Mouse (Mus musculus) heart, embryonic 14.5 days (tissue): Measurements from ENCODE around the gene Bpifc. TPM values are rescaled to one million over a fixed set of nuclear protein-coding genes. Genes with fewer than 3 reads are reported as not detected.

Experiments used
- ATAC-seq: fragments of 200-750 bp; cut with Nextera tagmentation; 2 replicates; pipeline ENCODE4 v1.8.0; 2017; ENCODE audit warnings: low read depth, moderate TSS enrichment; ENCODE audit not compliant: insufficient number of reproducible peaks, insufficient read depth, low FRiP score
- H3K27ac ChIP-seq, 2 experiments: fragments of 200-500 bp in 1 of 2; fragments of 300-500 bp in 1 of 2; sonication (generic) in 1 of 2; replicated peaks in 1 of 2; 2 replicates each; pipeline ENCODE4 v1.5.1; 2012 to 2014; ENCODE audit warnings: low read depth in 2 of 2, low read length in 2 of 2, control low read depth in 1 of 2, mild to moderate bottlenecking in 1 of 2, mixed read lengths in 1 of 2; ENCODE audit not compliant: control insufficient read depth in 1 of 2, insufficient read depth in 1 of 2
- H3K27me3 ChIP-seq: fragments of 300-500 bp; sonication (generic); 2 replicates; pipeline ENCODE4 v1.6.1; 2014; ENCODE audit warnings: mild to moderate bottlenecking, low read length, control low read depth; ENCODE audit not compliant: control insufficient read depth, insufficient read depth
- H3K36me3 ChIP-seq: fragments of 300-500 bp; sonication (generic); 2 replicates; pipeline ENCODE4 v1.6.1; 2014; ENCODE audit warnings: mild to moderate bottlenecking, control low read depth, low read length, mixed read lengths; ENCODE audit not compliant: control insufficient read depth, insufficient read depth
- H3K4me1 ChIP-seq, 2 experiments: fragments of 200-500 bp in 1 of 2; fragments of 300-500 bp in 1 of 2; sonication (generic) in 1 of 2; 2 replicates each; pipeline ENCODE4 v1.6.1; 2012 to 2014; ENCODE audit warnings: low read length in 2 of 2, control low read depth in 1 of 2, mixed read lengths in 1 of 2; ENCODE audit not compliant: control insufficient read depth in 2 of 2, insufficient read depth in 2 of 2
- H3K4me2 ChIP-seq: fragments of 300-500 bp; sonication (generic); 2 replicates; pipeline ENCODE4 v1.6.1; 2014; ENCODE audit warnings: mild to moderate bottlenecking, low read length
- H3K4me3 ChIP-seq, 2 experiments: fragments of 200-500 bp in 1 of 2; fragments of 300-500 bp in 1 of 2; sonication (generic) in 1 of 2; 2 replicates each; pipeline ENCODE4 v1.5.1; 2012 to 2014; ENCODE audit warnings: low read length in 2 of 2, mild to moderate bottlenecking in 2 of 2, control low read depth in 1 of 2, low read depth in 1 of 2, moderate library complexity in 1 of 2; ENCODE audit not compliant: control insufficient read depth in 1 of 2, insufficient read depth in 1 of 2
- H3K9ac ChIP-seq: fragments of 300-500 bp; sonication (generic); 2 replicates; pipeline ENCODE4 v1.6.1; 2014; ENCODE audit warnings: mild to moderate bottlenecking, low read length
- H3K9me3 ChIP-seq: fragments of 300-500 bp; sonication (generic); 2 replicates; pipeline ENCODE4 v1.6.1; 2016; ENCODE audit warnings: low read length, control low read depth; ENCODE audit not compliant: control insufficient read depth
- WGBS: fragments of 180-500 bp; shearing (Covaris S2); extraction: QIAGEN DNeasy Blood & Tissue Kit; methylation state at CpG from one replicate; pipeline ENCODE4 v1.1.7; 2014; 5-methylcytosine and 5-hydroxymethylcytosine counted together
- polyA plus RNA-seq: library from polyadenylated mRNA; unstranded; fragments of >200 nt; fragmentation: Nextera tagmentation; extraction: Ambion mirVana; gene quantifications from 2 replicates; pipeline ENCODE4 v1.2.1, GENCODE M21; 2014

The Bpifc gene
- polyA plus RNA-seq, 1 experiment from 2014 or later: not detected

GRCm38 (mm10) chr10:85992412-85992811, 19.3 kb downstream of the Bpifc start:
- Histone ChIP-seq H3K4me2 (no peak overlapping the region), H3K9ac (no peak overlapping the region), H3K36me3 (no peaks in the 10 kb centered on the region), H3K4me1 (no peaks in the 10 kb centered on the region), H3K27ac (no peak overlapping the region), H3K4me3 (no peak overlapping the region), H3K9me3 (no peaks in the 10 kb centered on the region), H3K27me3 (no peaks in the 10 kb centered on the region)
- no peak for ATAC-seq
- 78% methylated on average over 4 of the region's 4 CpGs for WGBS

- Histone ChIP-seq H3K9ac (no peak overlapping the region), H3K9me3 (no peaks in the 10 kb centered on the region), H3K4me2 (no peak overlapping the region), H3K36me3 (no peaks in the 10 kb centered on the region), H3K27me3 (no peaks in the 10 kb centered on the region), H3K4me1 (no peaks in the 10 kb centered on the region), H3K27ac (no peak overlapping the region), H3K4me3 (no peak overlapping the region)
- 68% methylated on average over 6 of the region's 6 CpGs for WGBS
- ATAC-seq: no peak
Measured at GRCm38 (mm10) chr10:85989412-85990115, 22.1 kb downstream of the Bpifc start.

- no peak overlapping the region for H3K4me3 ChIP-seq
- no peak overlapping the region for H3K4me2 ChIP-seq
- H3K36me3 ChIP-seq: no peaks in the 10 kb centered on the region
- H3K9ac ChIP-seq: no peak overlapping the region
- no peak for ATAC-seq
- H3K4me1 ChIP-seq: no peaks in the 10 kb centered on the region; a peak in 1 of 4 replicates
- no peak overlapping the region for H3K27ac ChIP-seq
- H3K27me3 ChIP-seq: no peaks in the 10 kb centered on the region
- 65% methylated on average over 4 of the region's 4 CpGs for WGBS
- H3K9me3 ChIP-seq: 0 out of 2 replicates have a peak, but pooled peaks cover 4% of the 10 kb centered on the region
Measured at GRCm38 (mm10) chr10:85972915-85973314, 38.8 kb downstream of the Bpifc start.

- Histone ChIP-seq H3K4me3 (no peak overlapping the region), H3K9ac (no peak overlapping the region), H3K9me3 (0 out of 2 replicates have a peak, but pooled peaks cover 4% of the 10 kb centered on the region), H3K27ac (no peak overlapping the region), H3K4me2 (no peak overlapping the region), H3K36me3 (no peaks in the 10 kb centered on the region), H3K27me3 (no peaks in the 10 kb centered on the region), H3K4me1 (no peaks in the 10 kb centered on the region; a peak in 1 of 4 replicates)
- 85% methylated on average over 9 of the region's 9 CpGs for WGBS
- ATAC-seq: no peak
Measured at GRCm38 (mm10) chr10:85971826-85972225, 39.9 kb downstream of the Bpifc start.

GRCm38 (mm10) chr10:85969894-85970620, 41.6 kb downstream of the Bpifc start:
- H3K36me3 ChIP-seq: no peaks in the 10 kb centered on the region
- 56% methylated on average over 8 of the region's 8 CpGs for WGBS
- no peak overlapping the region for H3K4me3 ChIP-seq
- no peaks in the 10 kb centered on the region; a peak in 1 of 4 replicates for H3K4me1 ChIP-seq
- H3K27me3 ChIP-seq: no peaks in the 10 kb centered on the region
- H3K4me2 ChIP-seq: no peak overlapping the region
- H3K27ac ChIP-seq: no peak overlapping the region
- H3K9me3 ChIP-seq: 0 out of 2 replicates have a peak, but pooled peaks cover 4% of the 10 kb centered on the region
- ATAC-seq: no peak
- H3K9ac ChIP-seq: no peak overlapping the region

GRCm38 (mm10) chr10:85968731-85969130, 43.0 kb downstream of the Bpifc start:
- WGBS: 24% methylated on average over 2 of the region's 2 CpGs
- no peaks in the 10 kb centered on the region for H3K9me3 ChIP-seq
- H3K36me3 ChIP-seq: no peaks in the 10 kb centered on the region
- no peaks in the 10 kb centered on the region; a peak in 1 of 4 replicates for H3K4me1 ChIP-seq
- ATAC-seq: no peak
- no peak overlapping the region for H3K4me3 ChIP-seq
- H3K27ac ChIP-seq: no peak overlapping the region
- no peaks in the 10 kb centered on the region for H3K27me3 ChIP-seq
- H3K4me2 ChIP-seq: no peak overlapping the region
- no peak overlapping the region for H3K9ac ChIP-seq

DNA sequence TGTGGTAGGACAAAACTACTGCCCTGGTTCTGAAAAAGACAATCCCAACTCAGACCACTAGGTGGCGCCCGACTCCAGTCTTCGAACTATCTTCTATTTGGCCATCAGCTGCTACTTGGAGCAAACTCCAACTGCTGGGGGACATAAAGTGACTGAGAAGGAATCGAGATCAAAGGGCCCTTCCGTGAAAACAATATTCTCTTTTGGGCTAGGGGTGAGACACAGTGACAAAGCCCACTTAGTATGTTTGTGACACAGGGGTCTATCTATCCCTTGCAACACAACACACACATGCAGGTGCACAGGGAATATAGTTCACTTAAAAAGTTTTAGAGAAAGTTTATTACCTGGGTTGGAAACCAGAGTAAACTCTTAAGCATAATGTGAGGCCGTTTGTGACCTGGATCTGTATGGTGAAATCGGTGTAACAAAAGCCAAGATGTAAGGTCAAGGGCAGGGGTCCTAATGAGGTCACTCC, 43.5 kb downstream of the Bpifc start:
- Histone ChIP-seq H3K4me3 (no peak overlapping the region), H3K4me1 (peaks cover 0 to 2% of the 10 kb centered on the region in 2 experiments; a peak in 1 of 4 replicates), H3K27ac (no peak overlapping the region), H3K27me3 (no peaks in the 10 kb centered on the region), H3K9ac (no peak overlapping the region), H3K36me3 (no peaks in the 10 kb centered on the region), H3K4me2 (no peak overlapping the region), H3K9me3 (no peaks in the 10 kb centered on the region)
- 7% methylated on average over 7 of the region's 7 CpGs for WGBS
- ATAC-seq: no peak
